Mouse (Mus musculus) kidney, adult 2 months (tissue): Measurements from ENCODE around the gene Hfe. TPM values are rescaled to one million over a fixed set of nuclear protein-coding genes. Genes with fewer than 3 reads are reported as not detected.
A peak's percentile ranks its signal among the peaks of the same experiment; 100 is the strongest.
"Not testable (repeated sequence)": the region's sequence is repeated elsewhere in the genome, so short reads cannot be mapped to it uniquely, and the experiment has no call there.

ENCODE experiments used
- DNase-seq: peaks from one replicate; pipeline ENCODE4 v3.0.0; 2021
- H3K27ac ChIP-seq: fragments of 200-500 bp; 2 replicates; pipeline ENCODE4 v1.5.1; 2012; ENCODE audit warnings: low read depth, low read length, control low read depth, inconsistent platforms; ENCODE audit not compliant: insufficient read depth
- H3K27me3 ChIP-seq: fragments of 200-500 bp; replicated peaks from 2 replicates; pipeline ENCODE4 v1.6.1; 2012; ENCODE audit warnings: mild to moderate bottlenecking, moderate library complexity, low read length, inconsistent platforms; ENCODE audit not compliant: control insufficient read depth, insufficient read depth
- H3K36me3 ChIP-seq: fragments of 200-500 bp; 2 replicates; pipeline ENCODE4 v1.6.1; 2012; ENCODE audit warnings: mild to moderate bottlenecking, moderate library complexity, low read length, inconsistent platforms; ENCODE audit not compliant: control insufficient read depth, insufficient read depth
- H3K4me1 ChIP-seq: fragments of 200-500 bp; 2 replicates; pipeline ENCODE4 v1.6.1; 2011; ENCODE audit warnings: low read length; ENCODE audit not compliant: control insufficient read depth, insufficient read depth
- H3K4me3 ChIP-seq: fragments of 200-500 bp; 2 replicates; pipeline ENCODE4 v1.5.1; 2011; ENCODE audit warnings: mild to moderate bottlenecking, low read depth, low read length, control low read depth; ENCODE audit not compliant: insufficient read depth
- CTCF ChIP-seq: fragments of 200-500 bp; conservative IDR thresholded peaks from 2 replicates; pipeline ENCODE4 v1.5.1; 2011; ENCODE audit warnings: low read depth, mild to moderate bottlenecking, control low read depth, low read length, moderate library complexity, mixed read lengths; ENCODE audit not compliant: insufficient read depth, insufficient read length
- POLR2A ChIP-seq: fragments of 200-500 bp; IDR thresholded peaks from one replicate; pipeline ENCODE4 v1.6.1; 2011; ENCODE audit warnings: low read depth, low read length, control low read depth
- WGBS: fragments of 180-500 bp; shearing (Covaris S2); methylation state at CpG from one replicate; pipeline ENCODE4 v1.1.7; 2018; 5-methylcytosine and 5-hydroxymethylcytosine counted together
- polyA plus RNA-seq: library from polyadenylated mRNA; depleted of rRNA; stranded (reverse); fragments of >200 nt; gene quantifications from 2 replicates; pipeline ENCODE4 v1.2.3, GENCODE M21; 2012

Gene Hfe
- polyA plus RNA-seq, 1 experiment = 21.4 TPM

DNA sequence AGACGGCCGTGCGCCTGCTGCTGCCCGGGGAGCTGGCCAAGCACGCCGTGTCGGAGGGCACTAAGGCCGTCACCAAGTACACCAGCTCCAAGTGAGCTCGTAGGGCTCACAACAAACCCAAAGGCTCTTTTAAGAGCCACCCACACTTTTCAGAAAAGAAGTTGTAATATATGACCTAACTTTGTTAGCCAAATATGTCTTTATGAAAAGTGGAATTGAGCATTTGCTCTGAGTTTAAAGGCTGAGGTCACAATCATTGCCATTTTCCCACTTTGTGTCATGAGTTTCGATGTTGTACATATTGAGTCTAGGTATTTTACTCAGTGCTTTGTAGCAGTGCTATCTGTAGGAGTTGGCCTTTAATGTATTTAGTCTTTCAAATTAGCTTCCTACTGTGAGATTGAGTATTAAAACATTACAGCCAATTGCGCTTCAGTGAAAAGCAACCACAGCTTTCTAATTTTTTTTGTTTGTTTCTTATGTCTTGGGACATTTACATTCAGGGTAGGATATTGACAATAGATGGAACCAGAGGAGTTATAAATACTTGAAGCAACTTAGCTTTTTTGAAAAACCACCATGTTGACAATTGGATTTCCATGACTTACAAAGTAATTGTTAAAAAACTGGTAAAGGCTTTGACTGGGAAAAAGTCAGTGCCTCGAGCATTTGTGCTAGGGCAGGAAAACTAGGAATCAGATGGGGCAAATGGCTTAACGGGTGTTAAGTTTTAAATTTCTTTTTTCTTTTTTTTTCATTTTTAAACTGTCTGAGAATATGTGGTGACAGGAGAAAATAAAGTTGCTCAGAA, 36.6 kb upstream of the Hfe start:
- no peak for DNase-seq
- no peak for TF ChIP-seq CTCF
- TF ChIP-seq POLR2A = no peak
- 9% methylated on average over 13 of the region's 13 CpGs for WGBS

DNA sequence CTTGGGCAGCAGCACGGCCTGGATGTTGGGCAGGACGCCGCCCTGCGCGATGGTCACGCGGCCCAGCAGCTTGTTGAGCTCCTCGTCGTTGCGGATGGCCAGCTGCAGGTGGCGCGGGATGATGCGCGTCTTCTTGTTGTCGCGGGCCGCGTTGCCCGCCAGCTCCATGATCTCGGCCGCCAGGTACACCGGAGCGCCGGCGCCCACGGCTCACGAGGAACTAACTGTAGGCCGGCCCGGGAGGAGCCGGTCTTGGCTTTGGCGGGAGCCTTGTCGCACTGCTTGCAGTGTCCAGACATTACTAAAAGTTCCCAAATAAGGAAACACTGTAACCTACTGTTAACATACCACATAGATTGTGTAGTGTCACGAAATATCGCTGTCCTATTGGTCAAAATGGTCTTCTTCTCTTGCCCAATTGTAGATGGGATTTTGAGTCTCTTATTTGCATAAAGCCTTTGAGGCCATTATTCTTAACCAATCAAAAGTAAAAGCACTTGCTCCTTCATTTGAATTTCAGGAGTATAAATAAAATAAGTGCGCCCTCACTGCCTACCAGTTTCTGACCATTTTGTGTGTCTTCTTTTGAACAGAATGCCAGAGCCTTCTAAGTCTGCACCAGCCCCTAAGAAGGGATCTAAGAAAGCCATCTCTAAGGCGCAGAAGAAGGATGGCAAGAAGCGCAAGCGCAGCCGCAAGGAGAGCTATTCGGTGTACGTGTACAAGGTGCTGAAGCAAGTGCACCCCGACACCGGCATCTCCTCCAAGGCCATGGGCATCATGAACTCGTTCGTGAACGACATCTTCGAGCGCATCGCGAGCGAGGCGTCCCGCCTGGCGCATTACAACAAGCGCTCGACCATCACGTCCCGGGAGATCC, 35.8 kb upstream of the Hfe start, which contains the start of gene Hist1h2bb:
Gene Hist1h2bb, plus strand, starts transcription at position 534 of the 880 bp plus-strand sequence.
- WGBS = under 1% methylated on average over 46 of the region's 58 CpGs
- H3K4me1 ChIP-seq, H3K36me3 ChIP-seq, H3K27me3 ChIP-seq: not testable (repeated sequence)
- Histone ChIP-seq H3K4me3 (peak within 1 kb of the TSS; percentile 50), H3K27ac (peak within 1 kb of the TSS; percentile 93)
- DNase-seq = peak; percentile 93

More for the DNA sequence above, 36.6 kb upstream of the Hfe start:
- Histone ChIP-seq H3K36me3 (no peaks in the 10 kb centered on the region), H3K27me3 (no peaks in the 10 kb centered on the region), H3K4me1 (peaks cover 5% of the 10 kb centered on the region; the same call in 1 of the 2 replicates), H3K27ac (no peak overlapping the region), H3K4me3 (no peak overlapping the region)

DNA sequence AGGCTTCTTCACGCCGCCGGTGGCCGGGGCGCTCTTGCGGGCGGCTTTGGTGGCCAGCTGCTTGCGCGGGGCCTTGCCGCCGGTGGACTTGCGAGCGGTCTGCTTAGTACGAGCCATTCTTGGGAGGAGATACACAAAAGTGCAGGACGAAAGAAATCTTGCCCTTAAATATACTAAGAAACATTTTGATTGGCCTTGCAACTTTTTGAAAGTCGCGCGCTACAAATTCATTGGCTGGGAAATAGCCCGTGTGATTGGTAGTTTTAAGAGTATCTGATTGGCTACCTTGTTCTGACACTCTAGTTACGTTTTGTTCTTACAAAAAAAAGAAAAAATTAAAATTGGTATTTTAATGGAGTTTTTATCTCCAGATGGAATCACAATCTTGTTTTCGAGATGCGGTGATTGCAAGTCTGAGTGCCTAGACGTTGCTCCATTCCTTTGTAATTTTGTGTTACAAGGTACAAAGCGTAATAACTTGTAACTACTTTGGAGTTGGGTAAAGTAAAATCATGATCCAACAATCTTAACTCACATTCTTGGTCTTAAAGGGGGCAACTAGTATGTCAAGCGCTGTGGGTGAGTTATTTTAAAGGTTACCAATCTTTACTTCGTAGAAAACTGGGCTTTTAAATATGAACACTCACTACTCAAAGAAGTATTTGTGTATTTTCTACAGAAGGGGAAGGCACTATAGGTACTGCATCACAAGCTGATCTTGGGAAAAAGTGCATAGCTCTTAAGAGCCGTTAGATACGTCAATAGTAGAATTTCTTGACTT, 34.9 kb upstream of the Hfe start, which contains the start of gene Hist1h3c:
Gene Hist1h3c, minus strand, starts transcription at position 222 of the 781 bp plus-strand sequence.
- Histone ChIP-seq H3K27me3 (no peaks in the 10 kb centered on the region), H3K4me3 (peak within 1 kb of the TSS; percentile 50), H3K36me3 (peaks cover 3% of the 10 kb centered on the region; the same call in 1 of the 2 replicates), H3K27ac (peak within 1 kb of the TSS; percentile 93), H3K4me1 (peaks cover 7% of the 10 kb centered on the region; the same call in 1 of the 2 replicates)
- TF ChIP-seq CTCF (no peak), POLR2A (no peak)
- DNase-seq = peak; percentile 92
- WGBS = under 1% methylated on average over 28 of the region's 28 CpGs

DNA sequence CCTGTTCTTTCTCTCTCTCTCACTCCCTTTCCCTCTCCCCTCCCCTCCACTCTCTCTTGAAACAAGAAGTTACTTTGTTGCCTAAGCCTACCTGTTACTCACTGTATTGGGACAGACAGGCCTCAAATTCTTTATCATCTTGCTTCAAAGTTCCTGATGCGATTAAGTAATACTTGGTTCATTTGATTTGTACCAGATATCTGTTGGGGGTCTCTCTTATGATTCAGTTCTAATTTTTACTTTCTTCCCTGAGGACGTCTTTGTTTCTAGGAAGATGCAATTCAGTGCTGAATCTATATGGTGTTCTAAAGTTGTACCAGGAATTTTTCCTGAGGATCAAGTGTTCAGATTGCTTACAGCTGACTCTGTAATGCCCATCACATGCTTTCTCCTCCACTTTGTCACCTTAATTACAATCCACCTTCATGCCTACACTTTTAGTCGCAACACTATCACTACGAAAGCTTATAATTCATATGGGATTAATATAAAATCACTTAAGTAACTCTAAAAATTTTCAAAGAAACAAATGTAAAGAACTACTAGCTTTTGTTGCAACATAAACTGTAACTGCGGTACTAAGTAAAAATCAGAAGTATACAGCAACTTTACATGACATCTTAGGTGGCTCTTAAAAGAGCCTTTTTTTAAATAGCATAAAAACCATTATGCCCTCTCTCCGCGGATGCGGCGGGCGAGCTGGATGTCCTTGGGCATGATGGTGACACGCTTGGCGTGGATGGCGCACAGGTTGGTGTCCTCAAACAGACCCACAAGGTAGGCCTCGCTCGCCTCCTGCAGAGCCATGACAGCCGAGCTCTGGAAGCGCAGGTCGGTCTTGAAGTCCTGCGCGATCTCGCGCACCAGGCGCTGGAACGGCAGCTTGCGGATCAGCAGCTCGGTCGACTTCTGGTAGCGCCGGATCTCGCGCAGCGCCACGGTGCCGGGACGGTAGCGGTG, 34.0 kb upstream of the Hfe start:
- Histone ChIP-seq H3K27ac (no peak overlapping the region), H3K4me1 (peaks cover 7% of the 10 kb centered on the region; the same call in 1 of the 2 replicates), H3K36me3 (peaks cover 3% of the 10 kb centered on the region; the same call in 1 of the 2 replicates), H3K4me3 (no peak overlapping the region), H3K27me3 (no peaks in the 10 kb centered on the region)
- WGBS = 11% methylated on average over 26 of the region's 36 CpGs
- TF ChIP-seq POLR2A = no peak
- TF ChIP-seq CTCF = no peak
- no peak for DNase-seq

DNA sequence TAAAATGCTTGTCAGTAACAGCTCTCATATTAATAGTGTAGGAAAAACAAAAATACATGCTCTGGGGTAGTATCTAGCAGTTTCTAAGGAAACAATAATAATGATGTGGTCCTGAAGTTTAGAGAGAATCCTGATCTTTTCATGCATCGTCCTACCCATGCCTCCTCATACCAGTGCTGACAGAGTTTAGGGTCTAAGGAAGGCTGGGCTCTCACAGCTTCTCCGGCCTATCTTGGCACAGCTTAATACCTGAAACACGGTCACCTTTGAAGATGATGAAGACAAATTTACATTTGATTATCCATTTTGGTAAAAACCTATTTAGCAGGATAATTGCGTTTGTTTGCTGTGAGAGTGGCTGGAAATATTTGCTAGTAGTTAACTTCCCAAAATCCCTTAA, 33.3 kb upstream of the Hfe start:
- H3K4me1 ChIP-seq = peaks cover 7% of the 10 kb centered on the region; the same call in 1 of the 2 replicates
- no peak for DNase-seq
- H3K36me3 ChIP-seq = peaks cover 3% of the 10 kb centered on the region; the same call in 1 of the 2 replicates
- no peak overlapping the region for H3K4me3 ChIP-seq
- H3K27me3 ChIP-seq = no peaks in the 10 kb centered on the region
- TF ChIP-seq POLR2A = no peak
- no peak for TF ChIP-seq CTCF
- H3K27ac ChIP-seq = no peak overlapping the region
- 53% methylated on average over 4 of the region's 4 CpGs for WGBS

DNA sequence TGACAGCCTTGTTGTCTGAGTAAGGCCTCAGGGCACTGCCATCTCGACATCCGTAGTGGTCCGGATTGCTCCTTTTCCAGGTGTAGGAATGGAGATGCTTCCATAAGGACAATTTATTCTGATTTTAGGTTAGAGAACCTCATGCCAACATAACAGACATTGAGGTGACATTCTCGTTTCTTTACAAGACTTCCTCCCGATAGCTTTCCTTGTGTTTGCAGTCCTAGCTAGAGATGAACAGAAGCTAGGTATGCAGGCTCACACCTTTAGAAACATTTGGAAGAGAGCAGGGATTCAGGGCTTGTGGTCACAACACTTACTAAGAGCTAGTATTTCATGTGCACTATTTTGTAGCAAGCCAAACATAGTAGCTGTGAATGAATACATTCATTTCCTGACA, 32.6 kb upstream of the Hfe start:
- Histone ChIP-seq H3K27ac (no peak overlapping the region), H3K4me1 (peaks cover 7% of the 10 kb centered on the region; the same call in 1 of the 2 replicates), H3K36me3 (peaks cover 3% of the 10 kb centered on the region; the same call in 1 of the 2 replicates), H3K27me3 (no peaks in the 10 kb centered on the region), H3K4me3 (no peak overlapping the region)
- TF ChIP-seq POLR2A = no peak
- no peak for TF ChIP-seq CTCF
- 83% methylated on average over 5 of the region's 5 CpGs for WGBS
- DNase-seq = no peak
